9 mouse cellular contexts compared by ENCODE assay signal in the genomic region with DNA sequence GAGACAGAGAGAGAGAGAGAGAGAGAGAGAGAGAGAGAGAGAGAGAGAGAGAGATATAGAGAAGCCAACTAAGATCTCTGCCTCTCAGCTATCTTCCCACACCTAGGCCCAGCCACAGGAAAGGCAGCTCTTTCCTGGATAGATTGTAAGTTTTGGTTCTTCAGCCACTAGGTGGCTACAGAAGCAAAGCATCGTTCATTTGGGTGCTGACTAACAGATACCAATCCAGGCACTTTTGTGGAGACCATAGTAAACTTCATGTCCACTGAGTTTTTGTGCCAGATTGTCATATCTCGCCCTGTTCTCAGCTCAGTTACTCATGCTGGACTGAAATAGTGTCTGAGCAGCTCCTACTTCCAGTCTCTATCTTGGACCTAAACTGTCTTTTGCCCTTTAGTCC. TPM values are rescaled to one million over a fixed set of nuclear protein-coding genes. Genes with fewer than 3 reads are reported as not detected.
DNase-seq lines count a peak whose midpoint lies in the region; ATAC-seq and TF ChIP-seq lines count a peak whose summit lies in the region.
"Had no signal": no experiment of that assay in that cellular context is flagged by ENCODE, and none has a peak within 500 bp of the region (broad histone marks: within the 10 kb centered on the region; RNA-seq: fewer than 3 reads in every experiment).

No protein-coding gene starts in this region.

- no peak overlapping the region for H3K9ac ChIP-seq in heart, embryonic 11.5 days (ENCODE audit: low read depth, low read length)
- no peak overlapping the region for H3K9ac ChIP-seq in ES-E14 (ENCODE audit: insufficient read depth, low read depth, low read length, poor library complexity, severe bottlenecking)
- no peak overlapping the region for H3K9ac ChIP-seq in kidney, postnatal 0 days (ENCODE audit: low read depth, low read length)
- H3K9ac ChIP-seq in neural tube, embryonic 15.5 days (replicated peaks) = no peak overlapping the region
- H3K9ac ChIP-seq: embryonic facial prominence, embryonic 15.5 days had no signal

- ATAC-seq in heart, embryonic 11.5 days (replicated peaks; ENCODE audit: insufficient number of reproducible peaks, low FRiP score, low TSS enrichment) = no peak
- ATAC-seq in erythroid progenitor cell, adult 5-6 weeks (replicated peaks; ENCODE audit: low FRiP score, poor library complexity, severe bottlenecking) = peak; percentile 70; the same call in 1 of the 2 replicates
- ATAC-seq in kidney, postnatal 0 days (replicated peaks; ENCODE audit: low FRiP score, low read depth) = no peak; the same call in 1 of the 2 replicates
- no peak; the same call in 1 of the 2 replicates for ATAC-seq in neural tube, embryonic 15.5 days (ENCODE audit: low FRiP score)

- no peaks in the 10 kb centered on the region for H3K9me3 ChIP-seq in heart, embryonic 11.5 days (replicated peaks; ENCODE audit: control insufficient read depth, low read length)
- no peaks in the 10 kb centered on the region for H3K9me3 ChIP-seq in ES-E14 (ENCODE audit: control insufficient read depth, insufficient read depth, low read depth, low read length)
- H3K9me3 ChIP-seq in kidney, postnatal 0 days (replicated peaks; ENCODE audit: low read length) = no peaks in the 10 kb centered on the region
- no peaks in the 10 kb centered on the region for H3K9me3 ChIP-seq in neural tube, embryonic 15.5 days (replicated peaks)
- H3K9me3 ChIP-seq: embryonic facial prominence, embryonic 15.5 days had no signal

- WGBS in heart, embryonic 11.5 days (ENCODE audit: insufficient replicate concordance) = 43% methylated on average over 2 of the region's 2 CpGs
- WGBS in kidney, postnatal 0 days = 35% methylated on average over 2 of the region's 2 CpGs
- WGBS in neural tube, embryonic 15.5 days = 41% methylated on average over 2 of the region's 2 CpGs

- peak; percentile 74 for TF ChIP-seq CTCF in kidney, postnatal 0 days (IDR thresholded peaks at IDR 0.05; ENCODE audit: low read depth)

- H3K36me3 ChIP-seq in heart, embryonic 11.5 days (ENCODE audit: control insufficient read depth, insufficient read depth, low read length) = peaks cover 20% of the 10 kb centered on the region
- peaks cover 26% of the 10 kb centered on the region for H3K36me3 ChIP-seq in ES-E14 (ENCODE audit: control insufficient read depth, insufficient read depth, low read length, poor library complexity, severe bottlenecking)
- peaks cover 39% of the 10 kb centered on the region for H3K36me3 ChIP-seq in kidney, postnatal 0 days (ENCODE audit: insufficient read depth, low read length)
- H3K36me3 ChIP-seq in splenic B cell, adult 2 months (ENCODE audit: control insufficient read depth, insufficient read depth, low read length, poor library complexity, severe bottlenecking) = peaks cover 13% of the 10 kb centered on the region; the same call in 1 of the 2 replicates
- peaks cover 48% of the 10 kb centered on the region for H3K36me3 ChIP-seq in neural tube, embryonic 15.5 days

- H3K27me3 ChIP-seq in heart, embryonic 11.5 days (ENCODE audit: control insufficient read depth, insufficient read depth, low read length) = no peaks in the 10 kb centered on the region
- H3K27me3 ChIP-seq in kidney, postnatal 0 days (ENCODE audit: insufficient read depth, low read length) = no peaks in the 10 kb centered on the region
- H3K27me3 ChIP-seq in splenic B cell, adult 2 months (ENCODE audit: control insufficient read depth, insufficient read depth, low read length, poor library complexity, severe bottlenecking) = no peaks in the 10 kb centered on the region
- H3K27me3 ChIP-seq in neural tube, embryonic 15.5 days (replicated peaks) = no peaks in the 10 kb centered on the region
- H3K27me3 ChIP-seq: embryonic facial prominence, embryonic 15.5 days had no signal

- 0 out of 2 replicates have a peak, but pooled peaks cover 3% of the 10 kb centered on the region for H3K4me1 ChIP-seq in heart, embryonic 11.5 days (ENCODE audit: control insufficient read depth, insufficient read depth, low read length)
- H3K4me1 ChIP-seq in ES-E14 (ENCODE audit: control insufficient read depth in 2 of 2, insufficient read depth in 2 of 2, low read length in 2 of 2, poor library complexity in 1 of 2) = no peaks in the 10 kb centered on the region
- no peaks in the 10 kb centered on the region; the same call in 1 of the 2 replicates for H3K4me1 ChIP-seq in kidney, postnatal 0 days (replicated peaks; ENCODE audit: insufficient read depth, low read length)
- H3K4me1 ChIP-seq in neural tube, embryonic 15.5 days = 0 out of 2 replicates have a peak, but pooled peaks cover 2% of the 10 kb centered on the region
- H3K4me1 ChIP-seq: embryonic facial prominence, embryonic 15.5 days had no signal

- H3K27ac ChIP-seq in heart, embryonic 11.5 days (ENCODE audit: low read depth, low read length) = no peak overlapping the region
- no peak overlapping the region for H3K27ac ChIP-seq in ES-E14 (ENCODE audit: insufficient read depth, low read depth, low read length, poor library complexity, severe bottlenecking)
- no peak overlapping the region for H3K27ac ChIP-seq in kidney, postnatal 0 days
- no peak overlapping the region; the same call in 1 of the 2 replicates for H3K27ac ChIP-seq in neural tube, embryonic 15.5 days (replicated peaks)
- H3K27ac ChIP-seq: embryonic facial prominence, embryonic 15.5 days had no signal

- no peak overlapping the region for H3K4me2 ChIP-seq in heart, embryonic 11.5 days
- H3K4me2 ChIP-seq in kidney, postnatal 0 days (ENCODE audit: low read length) = no peak overlapping the region
- no peak overlapping the region for H3K4me2 ChIP-seq in neural tube, embryonic 15.5 days
- H3K4me2 ChIP-seq: embryonic facial prominence, embryonic 15.5 days had no signal

- DNase-seq in heart, adult 18-20 months = peak; percentile 37 to 46
- peak; percentile 20 for DNase-seq in 3134 (ENCODE audit: extremely low read depth, insufficient read length, low spot score)
- peak; percentile 29 for DNase-seq in ES-E14 (ENCODE audit: low read depth, low spot score)
- DNase-seq in kidney, postnatal 0 days (ENCODE audit: low spot score) = peak; percentile 82
- peak; percentile 62 for DNase-seq in splenic B cell, adult 2 months (ENCODE audit: low read depth, low spot score)

- in situ Hi-C loops in ES-E14 (cut with MboI; ENCODE audit: low sequenced_read_pairs in 2 of 2, unreplicated experiment in 2 of 2) = no loop called here

- H3K4me3 ChIP-seq in heart, embryonic 11.5 days (ENCODE audit: low read depth, low read length) = no peak overlapping the region
- no peak overlapping the region for H3K4me3 ChIP-seq in ES-E14 (ENCODE audit: insufficient read depth in 1 of 2, low read depth in 1 of 2, low read length in 2 of 2, poor library complexity in 1 of 2, severe bottlenecking in 1 of 2)
- H3K4me3 ChIP-seq in kidney, postnatal 0 days (replicated peaks; ENCODE audit: low read depth, low read length) = no peak overlapping the region
- H3K4me3 ChIP-seq in neural tube, embryonic 15.5 days (replicated peaks) = no peak overlapping the region
- H3K4me3 ChIP-seq: embryonic facial prominence, embryonic 15.5 days had no signal

TF ChIP-seq in ES-E14, 5 proteins besides CTCF, POLR2A, EP300 and RAD21:
- TF ChIP-seq ZC3H11A (IDR thresholded peaks at IDR 0.05; ENCODE audit: borderline replicate concordance, low read depth, low read length) (0 out of 2 replicates have a peak, but pooled peaks have one; percentile 25), HCFC1 (IDR thresholded peaks at IDR 0.05; ENCODE audit: borderline replicate concordance, insufficient read depth, low read length) (no peak)

RNA-seq across cellular contexts. Expression of a gene that starts 26.8 kb away (rescaled TPM):
- 10 to 100 TPM; 60.1 to 68.1 TPM for total RNA-seq in heart, adult 18-20 months (2021)
- polyA plus RNA-seq in heart, embryonic 11.5 days (2014; fragmentation: Nextera tagmentation; extraction: Ambion mirVana) = 113 and 118 TPM in 2 replicates
- total RNA-seq in ES-E14 (2012; rRNA removed) = 27.1 and 35.1 TPM in 2 replicates
- 2.5 and 6.1 TPM in 2 replicates for total RNA-seq in erythroid progenitor cell, adult 5-6 weeks (2015; ENCODE audit: low replicate concordance)
- total RNA-seq in erythroid progenitor cell, adult 5-6 weeks (2017; ENCODE audit: low replicate concordance) = 4.5 TPM in 2 replicates
- polyA plus RNA-seq in kidney, postnatal 0 days (2015; fragmentation: Nextera tagmentation; extraction: Ambion mirVana) = 81.1 and 91.2 TPM in 2 replicates
- polyA plus RNA-seq in neural tube, embryonic 15.5 days (2015; fragmentation: Nextera tagmentation; extraction: Ambion mirVana) = 130 and 137 TPM in 2 replicates

RNA-seq across cellular contexts. Expression of a gene that starts 37.1 kb away (rescaled TPM):
- total RNA-seq in heart, adult 18-20 months (2021) = 10 to 100 TPM; 76.9 to 95.9 TPM
- polyA plus RNA-seq in heart, embryonic 11.5 days (2014; fragmentation: Nextera tagmentation; extraction: Ambion mirVana) = 102 and 109 TPM in 2 replicates
- total RNA-seq in ES-E14 (2012; rRNA removed) = 26.2 and 36.1 TPM in 2 replicates
- total RNA-seq in erythroid progenitor cell, adult 5-6 weeks (2015; ENCODE audit: low replicate concordance) = 10.1 and 13.0 TPM in 2 replicates
- total RNA-seq in erythroid progenitor cell, adult 5-6 weeks (2017; ENCODE audit: low replicate concordance) = 8.5 and 13.0 TPM in 2 replicates
- 102 and 107 TPM in 2 replicates for polyA plus RNA-seq in kidney, postnatal 0 days (2015; fragmentation: Nextera tagmentation; extraction: Ambion mirVana)
- 119 and 120 TPM in 2 replicates for polyA plus RNA-seq in neural tube, embryonic 15.5 days (2015; fragmentation: Nextera tagmentation; extraction: Ambion mirVana)

RNA-seq across cellular contexts. Expression of a gene that starts 44.1 kb away (rescaled TPM):
- 1 to 10 TPM; 2.0 to 3.0 TPM for total RNA-seq in heart, adult 18-20 months (2021)
- 53.1 and 58.3 TPM in 2 replicates for polyA plus RNA-seq in heart, embryonic 11.5 days (2014; fragmentation: Nextera tagmentation; extraction: Ambion mirVana)
- total RNA-seq in ES-E14 (2012; rRNA removed) = 35.2 and 43.5 TPM in 2 replicates
- 22.2 and 37.8 TPM in 2 replicates for total RNA-seq in erythroid progenitor cell, adult 5-6 weeks (2015; ENCODE audit: low replicate concordance)
- 24.3 and 41.7 TPM in 2 replicates for total RNA-seq in erythroid progenitor cell, adult 5-6 weeks (2017; ENCODE audit: low replicate concordance)
- 47.9 and 56.2 TPM in 2 replicates for polyA plus RNA-seq in kidney, postnatal 0 days (2015; fragmentation: Nextera tagmentation; extraction: Ambion mirVana)
- polyA plus RNA-seq in neural tube, embryonic 15.5 days (2015; fragmentation: Nextera tagmentation; extraction: Ambion mirVana) = 50.8 and 51.4 TPM in 2 replicates

Comparison
In these comparisons a context has a peak if more than half of its experiments do, and no peak if none do; other contexts are left out.
1. DNase-seq: peak in every context shown above with its lines; median percentile 82 in kidney, postnatal 0 days; 62 in splenic B cell, adult 2 months; 42 in heart, adult 18-20 months; 29 in ES-E14; 20 in 3134.